Mouse (Mus musculus) kidney, postnatal 0 days (tissue): ENCODE measurements around the gene Srd5a3. TPM values are rescaled to one million over a fixed set of nuclear protein-coding genes. Genes with fewer than 3 reads are reported as not detected.

ENCODE experiments used
- ATAC-seq: fragments of 200-750 bp; cut with Nextera tagmentation; replicated peaks from 2 replicates; pipeline ENCODE4 v1.8.0; 2017; ENCODE audit warnings: low read depth, moderate number of reproducible peaks, moderate TSS enrichment, moderate library complexity; ENCODE audit not compliant: low FRiP score
- DNase-seq: peaks from one replicate; pipeline ENCODE4 v3.0.0-alpha.2; 2016; ENCODE audit warnings: low spot score
- H3K27ac ChIP-seq: fragments of 300-500 bp; sonication (generic); 2 replicates; pipeline ENCODE4 v1.5.1; 2014; ENCODE audit warnings: mild to moderate bottlenecking
- H3K27me3 ChIP-seq: fragments of 300-500 bp; sonication (generic); 2 replicates; pipeline ENCODE4 v1.6.1; 2014; ENCODE audit warnings: low read length, mixed read lengths; ENCODE audit not compliant: insufficient read depth
- H3K36me3 ChIP-seq: fragments of 300-500 bp; sonication (generic); 2 replicates; pipeline ENCODE4 v1.6.1; 2014; ENCODE audit warnings: low read length, mixed read lengths; ENCODE audit not compliant: insufficient read depth
- H3K4me1 ChIP-seq: fragments of 300-500 bp; sonication (generic); replicated peaks from 2 replicates; pipeline ENCODE4 v1.6.1; 2014; ENCODE audit warnings: antibody characterized with exemption, low read length, mixed read lengths; ENCODE audit not compliant: insufficient read depth
- H3K4me2 ChIP-seq: fragments of 300-500 bp; sonication (generic); 2 replicates; pipeline ENCODE4 v1.6.1; 2014; ENCODE audit warnings: mild to moderate bottlenecking, low read length, moderate library complexity, mixed read lengths
- H3K4me3 ChIP-seq: fragments of 300-500 bp; sonication (generic); replicated peaks from 2 replicates; pipeline ENCODE4 v1.5.1; 2014; ENCODE audit warnings: low read depth, low read length
- H3K9ac ChIP-seq: fragments of 300-500 bp; sonication (generic); 2 replicates; pipeline ENCODE4 v1.6.1; 2014; ENCODE audit warnings: low read depth, low read length
- H3K9me3 ChIP-seq: fragments of 300-500 bp; sonication (generic); replicated peaks from 2 replicates; pipeline ENCODE4 v1.6.1; 2016; ENCODE audit warnings: low read length, inconsistent platforms, mixed read lengths
- CTCF ChIP-seq: IDR thresholded peaks from 2 replicates; pipeline ENCODE4 v1.5.1; 2016; ENCODE audit warnings: antibody characterized with exemption, low read depth, mild to moderate bottlenecking, moderate library complexity
- WGBS: fragments of 180-500 bp; shearing (Covaris S2); extraction: QIAGEN DNeasy Blood & Tissue Kit; methylation state at CpG from one replicate; pipeline ENCODE4 v1.1.7; 2014; 5-methylcytosine and 5-hydroxymethylcytosine counted together
- polyA plus RNA-seq: library from polyadenylated mRNA; unstranded; fragments of >200 nt; fragmentation: Nextera tagmentation; extraction: Ambion mirVana; gene quantifications from 2 replicates; pipeline ENCODE4 v1.2.1, GENCODE M21; 2015

Gene Srd5a3
- polyA plus RNA-seq, 1 experiment from 2014 or later, result 43.3 TPM

DNA sequence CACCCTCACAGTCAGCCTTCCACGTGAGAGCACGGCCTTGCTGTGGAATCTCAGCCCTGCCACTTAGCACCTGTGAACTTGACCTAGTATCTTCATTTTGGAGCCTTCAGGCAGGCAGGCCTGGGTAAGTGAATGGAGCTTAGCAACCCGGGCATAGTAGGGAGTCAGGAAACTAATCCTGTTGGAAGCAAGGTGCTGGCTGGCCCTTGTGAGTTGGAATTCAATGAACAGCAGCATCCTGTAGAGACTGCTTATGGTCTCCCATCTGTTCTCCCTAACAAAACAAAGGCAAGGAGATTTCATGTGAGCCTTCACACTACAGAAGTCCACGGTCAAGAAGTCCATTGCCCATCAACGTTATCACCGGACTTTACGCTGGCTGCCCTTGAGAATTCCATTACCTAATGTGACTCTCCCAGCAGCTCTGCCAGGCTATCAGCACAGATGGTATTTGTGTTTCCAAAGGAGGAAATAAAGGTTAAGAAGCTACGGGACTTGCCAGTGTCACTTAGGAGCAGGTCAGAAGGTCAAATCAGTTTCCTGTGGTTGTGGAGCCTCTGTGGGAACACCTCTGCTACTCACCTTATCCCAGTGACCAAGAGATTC, 24.5 kb upstream of the Srd5a3 start:
- Histone ChIP-seq H3K9me3 (no peaks in the 10 kb centered on the region), H3K4me1 (no peaks in the 10 kb centered on the region), H3K4me2 (no peak overlapping the region), H3K36me3 (no peaks in the 10 kb centered on the region), H3K27me3 (no peaks in the 10 kb centered on the region), H3K9ac (no peak overlapping the region), H3K27ac (no peak overlapping the region), H3K4me3 (no peak overlapping the region)
- ATAC-seq (no peak), DNase-seq (no peak)
- 61% methylated on average over 8 of the region's 8 CpGs for WGBS
- no peak for TF ChIP-seq CTCF

GRCm38 (mm10) chr5:76118441-76118840, 21.6 kb upstream of the Srd5a3 start:
- H3K9me3 ChIP-seq, result no peaks in the 10 kb centered on the region
- H3K27me3 ChIP-seq, result no peaks in the 10 kb centered on the region
- DNase-seq (peak; percentile 83), ATAC-seq (no peak)
- no peaks in the 10 kb centered on the region for H3K4me1 ChIP-seq
- no peak overlapping the region for H3K4me3 ChIP-seq
- 25% methylated on average over 7 of the region's 7 CpGs for WGBS
- H3K27ac ChIP-seq, result no peak overlapping the region
- no peak overlapping the region for H3K4me2 ChIP-seq
- H3K9ac ChIP-seq, result no peak overlapping the region
- TF ChIP-seq CTCF, result peak; percentile 86
- no peaks in the 10 kb centered on the region for H3K36me3 ChIP-seq

GRCm38 (mm10) chr5:76120634-76121033, 19.4 kb upstream of the Srd5a3 start:
- no peak for DNase-seq
- Histone ChIP-seq H3K4me3 (no peak overlapping the region), H3K27me3 (no peaks in the 10 kb centered on the region), H3K9me3 (no peaks in the 10 kb centered on the region), H3K36me3 (no peaks in the 10 kb centered on the region), H3K4me2 (no peak overlapping the region), H3K4me1 (no peaks in the 10 kb centered on the region), H3K9ac (no peak overlapping the region), H3K27ac (no peak overlapping the region)
- WGBS, result 63% methylated on average over 5 of the region's 5 CpGs
- no peak for ATAC-seq
- no peak for TF ChIP-seq CTCF

GRCm38 (mm10) chr5:76127584-76128316, 12.3 kb upstream of the Srd5a3 start:
- Histone ChIP-seq H3K4me3 (no peak overlapping the region), H3K27ac (no peak overlapping the region), H3K4me2 (no peak overlapping the region), H3K9ac (no peak overlapping the region), H3K36me3 (no peaks in the 10 kb centered on the region), H3K4me1 (no peaks in the 10 kb centered on the region), H3K27me3 (no peaks in the 10 kb centered on the region), H3K9me3 (no peaks in the 10 kb centered on the region)
- TF ChIP-seq CTCF, result no peak
- DNase-seq, result peak; percentile 86
- 56% methylated on average over 5 of the region's 5 CpGs for WGBS
- no peak for ATAC-seq

DNA sequence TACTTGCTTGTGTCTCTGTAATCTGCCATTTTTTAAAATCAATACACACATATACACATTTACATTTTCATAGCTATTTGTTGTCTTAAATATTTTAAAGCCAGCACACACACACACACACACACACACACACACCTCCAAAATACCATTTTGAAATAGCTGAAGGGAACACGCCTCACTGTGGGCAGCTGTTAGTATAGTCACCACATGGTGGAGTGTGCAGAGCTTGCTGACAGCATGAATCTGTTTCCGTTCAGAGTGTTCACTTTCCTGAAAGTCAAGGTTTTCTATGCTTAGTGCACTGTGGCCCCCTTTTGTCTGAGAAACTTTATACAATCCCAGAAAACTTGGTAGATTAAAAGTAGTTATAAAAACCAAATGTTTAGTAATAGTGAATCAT, 9.8 kb upstream of the Srd5a3 start:
- Histone ChIP-seq H3K4me2 (no peak overlapping the region), H3K9me3 (no peaks in the 10 kb centered on the region), H3K4me1 (no peaks in the 10 kb centered on the region), H3K27me3 (no peaks in the 10 kb centered on the region), H3K27ac (no peak overlapping the region), H3K36me3 (no peaks in the 10 kb centered on the region), H3K9ac (no peak overlapping the region), H3K4me3 (no peak overlapping the region)
- 51% methylated on average over 2 of the region's 2 CpGs for WGBS
- no peak for ATAC-seq
- no peak for DNase-seq
- TF ChIP-seq CTCF, result peak; percentile 44

DNA sequence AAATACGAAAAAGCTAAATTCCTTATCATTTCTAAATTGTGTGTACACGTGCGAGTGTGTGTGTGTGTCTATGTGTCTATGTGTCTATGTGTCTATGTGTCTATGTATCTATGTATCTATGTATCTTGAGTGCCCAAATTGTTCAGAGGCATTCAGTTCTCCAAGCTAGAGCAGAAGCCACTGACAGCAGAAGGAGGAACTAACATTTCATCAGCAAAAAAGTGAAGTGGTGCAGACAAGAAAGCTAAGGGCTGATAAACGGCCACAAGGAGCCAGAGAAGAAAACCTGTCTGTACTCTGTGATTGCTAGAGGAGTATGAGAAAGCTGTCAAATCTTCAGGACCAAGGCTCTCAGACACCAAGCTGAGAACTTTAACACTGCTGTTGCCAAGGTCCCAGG, 8.1 kb upstream of the Srd5a3 start:
- no peak overlapping the region for H3K4me2 ChIP-seq

More for the DNA sequence above, 8.1 kb upstream of the Srd5a3 start:
- Histone ChIP-seq H3K4me3 (no peak overlapping the region), H3K27me3 (no peaks in the 10 kb centered on the region), H3K9me3 (no peaks in the 10 kb centered on the region), H3K27ac (no peak overlapping the region), H3K9ac (no peak overlapping the region), H3K4me1 (no peaks in the 10 kb centered on the region), H3K36me3 (no peaks in the 10 kb centered on the region)
- DNase-seq, result no peak
- no peak for ATAC-seq
- 82% methylated on average over 4 of the region's 4 CpGs for WGBS
- no peak for TF ChIP-seq CTCF
